Mouse (Mus musculus) granulocyte monocyte progenitor cell, adult 5-6 weeks (primary cell): Measurements from ENCODE around the gene Tardbp. TPM values are rescaled to one million over a fixed set of nuclear protein-coding genes. Genes with fewer than 3 reads are reported as not detected.

ENCODE experiments used
- ATAC-seq: replicated peaks from 2 replicates; pipeline ENCODE4 v1.8.0; 2016; ENCODE audit warnings: mild to moderate bottlenecking, moderate TSS enrichment, inconsistent platforms; ENCODE audit not compliant: poor library complexity, severe bottlenecking
- total RNA-seq, 2 experiments: library from RNA; stranded (forward) in 1 of 2; stranded (reverse) in 1 of 2; fragments of 200-712, 200-1000 nt in 1 of 2; fragments of >200 nt in 1 of 2; fragmentation: Nextera tagmentation in 1 of 2; gene quantifications; 2 replicates each; pipeline ENCODE4 v1.2.3; 2014 to 2017

Tardbp gene
- total RNA-seq, 2 experiments from 2014 or later = 411 to 541 TPM

DNA sequence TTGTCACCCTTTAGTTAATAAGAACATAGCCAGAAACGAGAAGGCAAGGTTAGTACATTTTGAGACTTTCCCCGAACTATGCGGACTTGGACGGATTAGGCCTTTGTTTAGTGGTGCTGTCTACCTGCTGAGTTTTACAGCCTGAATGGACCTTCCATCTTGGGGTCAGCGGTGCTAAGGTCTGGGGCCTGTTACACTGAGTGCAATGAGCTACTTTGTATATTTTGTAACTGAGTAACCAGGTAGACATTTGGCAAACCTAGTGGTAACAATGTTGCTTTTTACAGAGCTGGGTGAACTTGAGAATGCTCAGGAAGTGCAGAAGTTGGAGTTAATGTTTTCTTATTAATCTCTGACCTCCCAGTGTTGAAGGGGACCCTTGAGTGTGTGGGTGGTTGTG is 14.3 kb upstream of the Tardbp start:
- ATAC-seq = no peak

DNA sequence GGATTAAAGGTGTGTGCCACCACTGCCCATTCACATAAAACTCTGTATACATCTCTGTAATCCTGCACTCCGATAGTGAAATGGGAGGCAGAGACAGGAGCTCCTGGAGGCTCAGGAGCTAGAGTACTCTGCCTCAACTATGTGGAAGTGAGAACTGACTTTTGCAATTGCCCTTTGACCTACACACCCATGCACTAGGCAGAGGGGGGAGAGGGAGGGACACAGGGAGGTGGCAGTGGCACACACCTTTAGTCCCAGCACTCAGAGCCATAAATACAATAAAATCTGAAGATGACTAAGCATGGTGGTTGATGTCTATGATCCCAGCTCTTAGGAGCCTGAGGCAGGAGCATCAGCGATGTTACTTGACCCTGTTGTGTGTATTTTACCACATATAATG is 12.6 kb upstream of the Tardbp start:
- ATAC-seq = peak; percentile 39; the same call in 1 of the 2 replicates

DNA sequence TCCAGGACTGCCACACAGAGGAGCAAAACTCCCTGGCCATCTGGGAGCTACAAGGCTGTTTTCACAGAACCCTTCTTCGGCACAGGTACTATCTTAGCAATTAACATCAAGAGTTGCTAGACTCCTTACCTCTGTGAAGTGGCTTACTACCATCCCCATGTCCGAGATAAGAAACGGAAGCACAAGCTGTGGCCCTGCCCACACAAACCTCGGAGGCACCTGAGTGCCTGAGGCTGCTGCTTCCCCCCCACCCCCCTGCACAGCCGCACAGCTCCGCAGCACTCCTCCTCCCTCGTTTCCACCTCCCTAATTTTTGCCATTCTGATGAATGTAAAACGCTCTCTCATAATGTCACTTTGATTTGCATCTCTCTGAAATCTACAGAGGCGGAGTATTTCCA is 11.5 kb upstream of the Tardbp start:
- ATAC-seq = no peak

DNA sequence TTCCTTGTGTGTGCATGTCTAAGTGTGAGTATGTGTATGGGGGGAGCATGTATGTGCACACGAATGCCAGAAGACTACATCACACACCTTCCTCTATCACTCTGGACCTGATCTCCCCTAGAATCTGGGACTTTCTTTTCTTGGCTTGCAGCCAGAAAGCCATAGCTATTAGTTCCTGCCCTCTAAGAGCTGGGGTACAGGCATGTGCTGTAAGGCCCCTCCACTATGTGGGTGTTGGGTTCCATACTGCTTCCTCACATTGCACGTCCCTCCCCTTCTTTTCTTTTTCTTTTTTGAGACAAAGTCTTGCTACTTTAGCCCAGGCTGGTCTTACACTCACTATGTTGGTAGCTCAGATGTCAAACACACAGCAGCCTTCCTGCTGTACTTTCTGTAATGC is 8.5 kb upstream of the Tardbp start:
- ATAC-seq = no peak

DNA sequence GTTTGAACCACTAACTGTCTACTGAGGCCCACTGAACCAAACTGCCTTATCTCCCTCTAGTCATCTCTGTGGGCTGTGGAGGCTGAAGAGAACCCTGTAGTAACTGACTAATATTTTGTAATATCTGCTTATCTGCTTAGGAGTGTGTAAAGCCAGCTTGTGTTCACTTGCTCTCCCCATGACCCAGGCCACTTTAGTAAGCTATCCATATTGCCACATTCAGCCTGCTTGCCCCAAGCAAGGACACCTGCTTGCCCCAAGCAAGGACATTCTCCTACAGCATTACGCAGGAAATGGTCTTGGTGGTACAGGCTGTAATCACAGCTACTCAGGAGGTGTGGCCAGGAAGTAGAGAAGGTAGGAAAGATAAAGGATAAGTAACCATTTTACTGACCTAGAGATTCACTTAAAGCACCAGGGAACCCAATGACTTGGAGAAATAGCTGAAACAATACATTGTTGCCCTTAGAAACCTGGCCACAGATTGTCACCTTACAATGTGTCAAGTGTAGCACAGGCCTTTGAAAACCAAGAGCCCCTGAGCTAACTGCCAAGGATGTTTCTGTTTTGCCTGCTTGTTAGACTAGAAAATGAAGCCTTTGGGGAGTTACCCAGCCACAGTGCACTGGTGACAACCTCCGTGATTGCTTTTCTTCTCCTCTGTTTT is 6.7 kb upstream of the Tardbp start:
- ATAC-seq = peak; percentile 86

DNA sequence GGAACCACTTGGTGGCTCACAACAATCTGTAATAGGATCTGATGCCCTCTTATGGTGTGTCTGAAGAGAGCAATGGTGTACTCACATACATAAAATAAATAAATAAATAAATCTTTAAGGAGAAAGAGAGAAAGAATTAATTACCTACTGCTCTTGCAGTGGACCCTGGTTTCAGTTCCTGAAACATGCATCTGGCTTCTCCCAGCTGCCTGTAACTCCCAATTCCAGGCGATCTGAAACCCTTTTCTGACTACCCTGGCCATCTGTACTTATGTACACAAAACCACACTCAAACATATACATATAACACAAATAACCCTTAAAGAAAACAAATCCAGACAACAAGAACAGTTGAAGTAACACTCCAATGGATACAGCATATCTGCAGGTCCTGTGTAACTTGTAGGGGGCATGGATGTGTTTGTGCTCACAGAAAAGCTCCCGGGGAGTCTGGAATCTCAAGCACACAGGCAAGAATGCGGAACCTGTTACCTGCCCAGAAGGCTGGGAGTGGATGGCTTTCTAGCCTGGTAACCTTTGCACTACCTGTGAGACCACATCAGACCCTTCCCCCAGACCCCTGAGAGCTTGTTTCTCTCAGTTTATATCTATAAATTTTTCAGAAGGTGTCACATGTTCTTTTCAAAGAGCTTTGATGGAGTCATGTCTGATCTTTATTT is 5.3 kb upstream of the Tardbp start:
- peak; percentile 61 for ATAC-seq

DNA sequence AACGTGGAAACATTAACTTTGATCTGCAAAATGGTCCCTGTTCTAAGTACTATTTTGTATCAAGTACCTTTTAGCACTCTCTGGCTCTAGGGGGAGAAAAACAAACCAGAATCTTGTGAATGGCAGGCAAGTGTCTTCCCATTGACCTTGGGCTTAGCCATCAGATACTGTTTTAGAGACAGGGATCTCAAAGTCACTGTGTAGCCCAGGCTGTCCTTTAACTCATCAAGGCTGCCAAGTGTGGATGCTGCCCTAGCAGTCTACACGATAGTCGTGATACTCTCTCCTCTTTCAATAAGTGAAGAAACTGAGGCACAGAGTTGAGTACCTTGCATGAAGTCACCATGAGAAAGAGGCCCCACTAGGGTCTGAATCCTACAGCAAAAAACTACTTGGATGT is 427 bp upstream of the Tardbp start:
- ATAC-seq = no peak

DNA sequence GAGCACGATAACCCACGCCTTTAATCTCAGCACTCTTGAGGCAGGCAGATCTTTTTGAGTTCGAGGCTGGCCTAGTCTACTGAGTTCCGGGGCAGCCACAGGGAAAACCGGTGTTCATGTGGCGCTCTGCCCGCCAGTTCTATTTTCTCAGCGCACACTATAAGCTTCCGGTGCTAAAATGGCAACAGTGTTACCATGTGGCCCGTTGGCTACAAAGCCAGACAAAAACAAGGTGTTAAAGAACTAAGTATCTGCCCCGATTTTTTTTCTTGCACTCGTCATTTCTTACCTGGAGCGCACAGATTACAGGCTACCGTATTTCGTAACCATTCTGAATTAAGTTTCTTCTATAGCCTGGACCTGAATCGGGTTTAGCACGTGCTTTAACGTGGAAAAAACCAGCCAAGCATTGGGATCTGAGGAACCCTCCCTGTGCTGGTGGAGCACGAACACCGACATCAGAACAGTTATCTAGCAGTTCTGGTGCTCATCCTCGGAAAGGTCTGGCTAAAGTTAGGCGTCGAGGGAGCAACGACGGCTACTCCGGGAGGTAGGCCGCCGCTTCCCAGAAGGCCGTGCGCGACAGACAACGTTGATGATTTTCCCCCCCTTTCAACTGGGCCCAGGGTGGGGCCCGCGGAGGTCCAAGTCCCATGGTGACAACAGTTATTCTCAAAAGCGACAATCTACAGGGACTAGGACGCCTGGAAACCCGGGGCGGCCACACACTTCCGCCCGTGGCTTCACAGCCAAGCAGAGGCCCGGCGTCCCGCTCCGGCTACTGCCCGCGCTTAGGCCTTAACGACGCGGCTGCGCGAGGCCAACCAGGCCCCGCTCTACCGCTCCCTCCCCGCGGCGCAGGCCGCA is 830 bp downstream of the Tardbp start:
- peak; percentile 35 for ATAC-seq

DNA sequence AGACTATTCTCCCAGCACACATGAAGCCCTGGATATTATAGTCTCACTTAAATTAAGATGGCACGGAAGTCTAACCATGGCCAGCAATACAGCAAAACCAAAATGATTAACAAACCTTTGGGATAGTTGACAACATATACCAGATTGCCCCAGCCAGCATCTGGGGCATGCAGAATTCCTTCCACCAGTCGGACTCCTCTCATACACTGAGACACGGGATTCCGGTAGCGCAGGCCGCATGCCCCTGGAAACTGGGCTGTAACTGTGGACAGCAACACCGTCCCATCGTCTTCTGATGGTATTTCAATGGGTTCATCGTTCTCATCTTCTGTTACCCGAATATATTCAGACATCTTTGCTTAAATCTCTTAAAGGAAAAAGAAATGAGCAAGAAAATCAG is 1.8 kb downstream of the Tardbp start:
- ATAC-seq = no peak

DNA sequence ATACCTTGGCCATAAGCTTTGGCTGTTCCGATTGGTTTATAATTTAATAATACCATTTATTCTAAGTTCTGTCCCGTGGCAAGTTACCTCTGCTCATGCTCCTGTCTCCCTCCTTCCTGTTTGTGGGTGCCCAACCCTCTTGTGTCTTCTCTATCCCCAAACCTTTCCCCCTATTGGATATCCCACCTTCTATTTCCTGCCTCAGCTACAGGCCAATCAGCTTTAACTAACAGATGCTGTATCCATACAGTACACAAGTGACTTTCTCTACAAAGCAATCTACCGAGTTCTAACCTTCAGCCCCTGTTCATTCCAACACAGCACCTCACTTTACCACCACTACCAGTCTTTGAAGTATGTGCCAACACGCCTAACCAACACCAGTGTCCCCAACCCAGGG is 3.2 kb downstream of the Tardbp start:
- no peak for ATAC-seq

DNA sequence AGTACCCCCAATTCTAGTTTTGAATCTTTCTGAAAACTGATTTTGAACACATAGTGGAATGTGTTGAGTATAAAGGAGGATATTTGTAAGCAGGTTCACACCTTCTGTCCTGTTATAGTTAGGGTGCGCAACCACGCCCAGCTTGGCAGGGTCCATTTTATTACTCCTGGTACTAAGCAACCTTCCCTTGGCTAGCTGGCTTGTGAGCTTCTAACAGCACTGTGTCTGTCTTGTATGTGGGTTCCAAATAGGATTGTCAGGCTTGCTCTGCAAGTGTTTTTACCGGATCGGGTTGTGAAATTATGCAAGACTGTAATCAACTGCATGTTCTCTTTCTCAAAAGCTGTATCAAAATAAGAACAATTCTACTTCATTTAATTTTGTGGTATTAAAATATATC is 4.3 kb downstream of the Tardbp start:
- ATAC-seq = no peak

DNA sequence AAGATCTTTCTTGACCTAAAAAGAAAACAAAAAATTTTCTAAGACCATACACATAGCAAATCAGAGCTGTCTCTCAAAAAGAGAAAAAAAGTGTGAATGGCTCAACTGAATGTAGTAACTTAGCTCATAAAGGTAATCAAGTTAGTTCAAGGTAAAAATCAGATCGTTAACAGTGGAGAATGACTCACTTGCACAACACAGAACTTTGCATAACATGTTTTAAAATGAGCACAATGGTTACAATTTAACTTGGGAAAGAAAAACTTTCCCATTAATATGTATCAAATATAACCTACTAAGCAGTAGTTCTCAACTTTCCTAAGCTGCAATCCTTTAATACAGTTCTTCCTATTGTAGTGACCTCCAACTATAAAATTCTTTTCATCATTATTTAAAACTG is 6.1 kb downstream of the Tardbp start:
- ATAC-seq = no peak

DNA sequence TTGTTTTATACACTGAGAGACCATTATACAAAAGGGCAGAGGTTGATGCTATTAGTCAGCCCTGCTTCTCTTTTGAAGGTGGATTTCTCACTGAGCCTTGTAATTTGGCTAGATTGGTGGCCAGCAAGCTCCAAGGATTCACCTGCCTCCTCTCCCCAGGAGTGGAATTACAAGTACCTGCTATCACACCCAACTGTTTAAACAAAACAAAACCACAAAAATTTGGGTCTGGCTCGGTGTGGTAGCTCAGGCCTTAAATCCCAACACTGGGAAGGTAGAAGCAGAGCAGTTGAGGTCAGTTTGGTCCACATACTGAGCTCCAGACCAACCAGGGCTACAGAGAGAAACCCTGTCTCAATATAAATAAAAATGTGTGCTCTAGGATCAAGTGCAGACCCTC is 7.0 kb downstream of the Tardbp start:
- no peak for ATAC-seq

DNA sequence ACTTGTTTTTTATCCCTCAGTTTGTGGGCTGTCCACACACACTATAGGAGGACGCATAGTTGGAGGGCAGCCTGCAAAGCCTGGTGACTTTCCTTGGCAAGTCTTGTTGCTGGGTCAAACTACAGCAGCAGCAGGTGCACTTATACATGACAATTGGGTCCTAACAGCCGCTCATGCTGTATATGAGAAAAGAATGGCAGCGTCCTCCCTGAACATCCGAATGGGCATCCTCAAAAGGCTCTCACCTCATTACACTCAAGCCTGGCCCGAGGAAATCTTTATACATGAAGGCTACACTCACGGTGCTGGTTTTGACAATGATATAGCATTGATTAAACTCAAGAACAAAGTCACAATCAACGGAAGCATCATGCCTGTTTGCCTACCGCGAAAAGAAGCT is 13.1 kb downstream of the Tardbp start:
- ATAC-seq = no peak

DNA sequence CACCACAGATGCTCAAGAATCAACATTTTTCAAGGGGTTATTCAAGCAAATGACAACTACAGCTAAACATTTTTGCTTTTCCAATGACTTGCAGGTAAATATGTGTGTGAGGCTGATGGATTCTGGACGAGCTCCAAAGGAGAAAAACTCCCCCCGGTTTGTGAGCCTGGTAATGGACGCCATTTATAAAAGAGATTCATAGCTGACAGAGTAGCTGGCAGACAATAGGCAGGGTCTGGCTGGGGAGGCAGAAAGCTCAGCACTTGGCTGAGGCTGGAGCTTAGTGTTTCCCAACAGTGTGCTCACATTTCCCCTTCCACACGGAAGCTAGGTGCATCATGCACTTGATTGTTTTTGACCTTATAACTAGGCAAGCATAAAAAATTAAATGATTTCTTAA is 14.3 kb downstream of the Tardbp start:
- ATAC-seq = no peak

DNA sequence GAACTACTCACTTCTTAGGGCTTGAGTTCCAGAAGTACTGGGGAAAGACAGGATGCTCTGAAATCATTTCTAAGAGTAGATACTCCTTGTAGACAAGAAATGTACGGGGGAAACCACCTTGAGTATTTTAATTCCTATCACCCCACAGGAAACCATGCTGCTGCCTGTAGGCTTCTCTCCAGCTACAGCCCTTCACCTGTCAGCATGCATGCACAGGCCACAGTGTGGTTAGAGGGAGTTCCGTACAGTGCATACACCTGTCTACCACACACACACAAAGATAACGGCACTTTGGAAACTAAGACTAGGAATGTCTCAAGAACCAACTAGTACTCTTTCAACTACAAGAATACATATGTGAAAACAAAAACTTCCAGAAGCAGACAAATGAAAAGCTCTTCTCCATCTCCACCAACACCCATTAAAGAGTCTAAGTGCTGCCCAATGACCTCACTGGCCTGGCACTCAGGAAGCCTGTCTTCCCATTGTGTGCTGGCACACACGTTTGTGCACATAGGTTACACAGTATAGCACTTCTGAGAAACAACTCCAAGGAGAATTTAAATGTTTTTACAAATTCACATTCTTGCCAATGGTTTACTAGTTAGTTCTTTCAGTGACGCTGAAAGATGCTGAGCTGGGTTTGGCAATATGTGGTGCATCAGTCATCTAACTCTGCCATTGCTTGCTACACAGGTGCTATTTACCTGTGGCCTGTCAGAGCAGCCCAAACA is 16.0 kb downstream of the Tardbp start:
- ATAC-seq = no peak

DNA sequence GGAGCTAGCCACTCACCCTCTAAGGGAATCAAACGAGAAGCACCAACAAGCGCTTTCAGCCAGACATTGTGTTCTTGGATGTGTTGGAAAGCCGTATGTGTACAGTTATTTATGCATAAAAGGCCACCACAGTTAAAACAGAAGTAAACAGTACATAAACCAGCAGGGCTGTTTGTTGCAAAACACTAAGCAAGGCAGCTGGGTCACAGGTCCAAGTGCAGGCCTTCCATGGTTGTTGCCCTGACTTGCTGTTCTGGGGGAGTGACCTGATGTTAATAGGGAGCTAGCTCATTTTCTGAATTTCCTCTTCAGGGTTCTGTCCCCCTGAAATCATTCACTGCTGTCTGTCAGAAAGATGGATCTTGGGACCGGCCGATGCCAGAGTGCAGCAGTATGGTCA is 17.0 kb downstream of the Tardbp start:
- ATAC-seq = no peak

DNA sequence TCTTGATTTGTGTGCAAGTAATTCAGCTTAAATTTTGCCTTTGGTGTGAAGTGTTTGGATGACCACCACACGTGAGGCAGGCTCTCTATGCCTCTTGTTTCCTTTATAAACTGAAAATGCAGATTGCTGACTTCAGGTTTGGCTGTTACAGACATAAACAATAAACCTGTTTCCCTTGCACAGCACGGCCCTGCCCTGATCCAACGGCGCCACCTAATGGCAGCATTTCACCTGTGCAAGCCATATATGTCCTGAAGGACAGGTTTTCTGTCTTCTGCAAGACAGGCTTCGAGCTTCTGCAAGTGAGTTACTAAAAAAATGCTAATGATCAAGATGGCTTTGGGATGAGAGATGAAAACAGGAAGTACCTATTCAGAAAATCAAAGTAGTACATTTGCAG is 19.1 kb downstream of the Tardbp start:
- peak; percentile 71 for ATAC-seq

DNA sequence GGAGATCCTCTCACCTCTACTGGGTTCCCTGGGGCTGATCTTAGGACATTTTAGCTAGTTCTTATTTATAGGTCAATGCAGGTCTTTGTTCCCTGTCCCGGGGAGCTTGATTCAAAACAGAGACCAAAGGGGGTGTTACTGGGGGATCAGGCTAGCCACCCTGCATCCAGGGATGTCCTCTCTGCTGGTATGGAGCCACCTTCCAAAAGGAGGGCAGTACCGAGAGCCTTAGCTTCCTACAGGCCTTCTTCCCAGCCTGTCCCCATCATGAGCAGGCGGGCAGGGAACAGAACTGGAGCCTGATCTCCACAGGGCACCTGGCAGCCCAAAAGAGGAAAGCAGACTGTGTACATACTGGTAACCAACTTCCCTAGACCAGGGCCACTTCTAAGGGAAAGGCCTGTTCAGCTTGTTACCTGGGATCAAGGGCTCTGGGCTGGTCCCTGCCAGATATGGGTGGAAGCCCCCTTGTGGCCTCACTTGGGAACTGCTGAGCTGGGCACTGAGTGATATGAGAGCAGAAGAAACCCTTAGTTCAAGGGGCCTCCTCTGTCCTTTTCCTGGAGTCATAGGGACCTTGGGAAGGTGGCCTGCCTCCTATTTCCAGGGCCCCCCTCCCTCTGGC is 22.2 kb downstream of the Tardbp start:
- ATAC-seq = peak; percentile 74

DNA sequence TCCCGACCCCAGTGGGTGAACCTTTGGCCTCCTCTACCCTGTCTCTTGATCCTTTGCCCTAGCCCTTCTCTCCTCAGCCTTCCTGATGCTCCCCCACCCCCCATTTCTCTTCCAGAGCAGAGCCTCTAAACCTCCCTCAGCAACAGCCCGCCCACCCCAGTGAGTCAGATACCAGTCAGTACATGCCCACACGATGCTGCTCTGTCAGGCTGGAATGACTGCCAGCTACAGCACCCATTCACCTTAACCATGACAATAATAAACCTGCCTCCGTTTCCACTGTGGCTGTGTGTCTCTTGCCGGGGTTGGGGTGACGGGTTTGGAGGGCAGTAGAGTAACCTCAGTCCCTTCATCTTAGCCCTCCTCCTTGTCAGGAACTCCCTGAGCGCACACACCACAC is 22.7 kb downstream of the Tardbp start:
- no peak for ATAC-seq
